Mouse (Mus musculus): ENCODE data around the gene Epas1.

Gene Epas1

DNA sequence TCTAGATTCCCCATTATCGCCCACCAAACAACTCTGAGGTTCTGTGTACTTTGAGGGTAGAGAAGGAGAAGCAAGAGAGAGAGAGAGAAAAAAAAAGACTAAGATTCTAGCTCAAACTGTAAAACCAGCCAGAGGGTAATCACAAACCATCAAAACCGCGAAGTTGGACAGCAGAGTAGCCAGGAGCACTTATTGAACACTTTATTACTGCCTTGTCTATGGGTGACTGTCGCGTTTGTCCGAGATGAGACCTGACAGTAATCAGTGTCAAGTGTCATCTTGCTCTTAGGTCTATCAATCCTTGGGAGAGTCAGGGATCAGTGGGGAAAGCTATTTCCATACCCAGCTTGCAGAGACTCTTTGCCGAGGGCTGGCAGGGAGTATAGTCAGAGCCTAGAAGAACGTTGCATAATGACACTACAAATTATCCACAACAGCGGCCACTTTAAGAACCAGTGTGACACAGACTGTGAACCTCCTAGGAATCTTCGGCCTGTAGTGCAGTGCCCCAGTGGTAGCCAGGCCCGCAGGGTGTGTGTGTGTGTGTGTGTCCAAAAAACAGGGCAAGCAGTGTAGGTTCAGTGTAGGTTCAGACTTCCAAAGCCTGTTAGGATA is 2.2 kb downstream of the Epas1 start:
- no peak for DNase-seq (ENCODE audit: low spot score)

DNA sequence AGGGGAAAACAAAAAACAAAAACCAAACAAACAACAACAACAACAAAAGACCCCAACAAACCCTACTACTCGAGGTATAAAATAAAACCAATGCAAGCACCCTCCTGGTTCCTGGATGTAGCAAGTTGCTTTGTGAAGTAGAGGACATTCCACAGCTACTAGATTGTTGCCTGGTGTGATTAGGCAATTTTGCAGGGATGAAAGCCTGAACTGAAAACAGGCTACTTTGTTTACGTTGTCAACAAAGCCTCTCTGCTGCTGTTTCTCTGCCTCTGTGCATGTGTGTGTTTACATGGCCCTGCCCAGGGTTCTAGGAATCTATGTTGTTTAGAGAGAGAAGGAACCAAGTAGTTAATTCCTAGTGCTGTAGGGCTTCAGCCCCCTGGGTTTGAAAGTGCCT is 4.1 kb downstream of the Epas1 start:
- no peak for DNase-seq (ENCODE audit: low spot score)

DNA sequence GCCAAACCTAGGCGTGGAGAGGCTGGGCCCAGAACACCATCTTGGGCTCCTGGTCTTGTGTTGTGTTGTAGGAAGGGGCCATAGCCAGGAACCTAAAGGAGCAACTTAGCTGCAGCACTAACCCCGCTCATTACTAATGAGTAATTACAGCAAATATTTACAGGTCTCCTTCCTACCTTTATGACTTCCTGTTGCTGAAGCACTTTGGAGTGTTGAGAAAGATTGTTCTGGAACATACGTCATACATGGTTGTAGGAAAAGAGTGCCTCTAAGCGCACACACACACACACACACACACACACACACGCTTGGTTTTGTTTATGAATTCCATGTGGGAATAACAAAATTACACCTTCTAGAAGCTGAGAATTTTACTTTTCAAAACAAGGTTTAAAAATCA is 8.4 kb downstream of the Epas1 start:
- DNase-seq (ENCODE audit: low spot score): no peak

DNA sequence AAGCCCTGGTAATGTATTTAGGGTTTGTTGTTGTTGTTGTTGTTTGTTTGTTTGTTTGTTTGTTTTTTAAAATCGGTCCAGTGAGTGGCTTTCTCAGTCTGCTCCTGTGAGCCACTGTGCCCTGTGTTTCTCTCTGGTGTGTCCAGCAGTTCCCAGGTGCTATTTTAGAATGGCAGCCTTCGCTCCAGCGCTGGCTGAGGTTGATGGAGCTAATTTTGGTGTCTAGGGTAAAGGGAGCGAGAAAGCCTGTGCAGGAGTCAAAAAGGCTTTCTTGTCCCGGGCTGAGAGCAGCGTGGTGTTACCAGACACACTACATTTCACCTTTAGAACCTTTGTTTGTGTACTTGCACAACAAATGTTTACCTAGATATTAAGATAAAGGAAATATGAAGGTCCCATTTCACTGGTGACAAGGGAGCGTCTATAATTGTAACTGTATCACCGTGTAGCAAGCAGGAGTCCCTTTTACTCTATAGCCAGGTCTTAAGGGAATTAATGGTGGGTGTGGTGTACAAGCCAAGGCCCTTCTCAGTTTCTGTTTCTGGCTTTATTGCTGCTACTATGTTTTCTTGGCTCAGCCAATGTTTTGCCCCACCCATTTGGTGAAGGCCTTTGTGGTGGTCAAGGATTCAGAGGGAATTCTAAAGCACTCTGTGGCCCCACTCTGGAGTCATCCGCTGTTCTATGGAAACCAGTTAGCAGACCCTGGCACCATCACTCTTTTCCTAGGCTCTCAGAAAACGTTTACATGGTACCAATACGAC is 9.2 kb downstream of the Epas1 start:
- no peak for DNase-seq (ENCODE audit: low spot score)

DNA sequence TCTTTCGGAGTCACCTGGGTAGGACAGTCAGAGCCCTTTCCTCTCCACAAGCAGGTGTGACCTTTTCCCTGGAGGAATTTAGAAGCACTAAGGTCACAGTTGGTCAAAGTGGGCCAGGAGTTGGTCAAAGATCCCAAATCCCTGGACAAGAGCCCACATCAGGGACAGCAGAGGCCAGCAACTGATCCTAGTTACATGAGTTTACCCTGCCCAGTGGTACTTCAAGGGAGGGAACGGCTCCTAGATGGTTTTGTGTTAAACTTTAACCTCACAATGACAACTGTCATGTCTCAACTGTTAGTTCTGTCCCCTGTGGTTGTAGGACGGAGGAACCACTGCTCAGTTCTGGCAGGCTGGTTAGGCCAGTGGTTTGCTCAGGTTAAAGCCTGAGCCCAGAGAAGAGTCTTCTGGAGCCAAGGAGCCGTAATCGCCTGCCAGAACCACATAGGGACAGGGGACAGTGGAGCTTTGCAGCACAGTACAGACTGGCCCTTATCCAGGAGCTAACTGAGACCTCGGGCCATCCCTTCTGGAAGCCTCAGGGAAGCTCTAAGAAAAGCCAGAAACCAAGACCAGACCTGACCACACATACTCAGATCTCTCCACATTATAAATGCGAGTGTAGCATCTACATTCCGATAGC is 12.4 kb downstream of the Epas1 start:
- DNase-seq (ENCODE audit: low spot score): no peak

DNA sequence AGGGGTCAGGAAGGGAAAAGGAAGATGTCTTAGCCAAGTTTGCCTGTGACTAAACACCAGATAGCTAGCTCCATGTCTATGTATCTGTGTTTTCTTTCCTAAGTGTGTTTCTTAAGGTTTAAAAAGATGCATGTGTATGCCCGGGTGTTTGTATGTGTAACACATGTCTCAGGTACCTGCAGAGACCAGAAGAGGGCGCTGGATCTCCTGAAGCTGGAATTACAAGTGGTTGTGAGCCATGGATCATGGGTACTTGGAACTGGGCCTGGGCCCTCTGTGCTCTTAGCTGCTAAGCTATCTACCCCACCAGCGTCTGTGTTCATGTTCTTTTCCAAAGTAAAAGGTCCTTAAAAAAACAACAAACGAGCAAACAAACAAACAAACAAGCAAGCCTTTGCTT is 12.9 kb downstream of the Epas1 start:
- no peak for DNase-seq (ENCODE audit: low spot score)

DNA sequence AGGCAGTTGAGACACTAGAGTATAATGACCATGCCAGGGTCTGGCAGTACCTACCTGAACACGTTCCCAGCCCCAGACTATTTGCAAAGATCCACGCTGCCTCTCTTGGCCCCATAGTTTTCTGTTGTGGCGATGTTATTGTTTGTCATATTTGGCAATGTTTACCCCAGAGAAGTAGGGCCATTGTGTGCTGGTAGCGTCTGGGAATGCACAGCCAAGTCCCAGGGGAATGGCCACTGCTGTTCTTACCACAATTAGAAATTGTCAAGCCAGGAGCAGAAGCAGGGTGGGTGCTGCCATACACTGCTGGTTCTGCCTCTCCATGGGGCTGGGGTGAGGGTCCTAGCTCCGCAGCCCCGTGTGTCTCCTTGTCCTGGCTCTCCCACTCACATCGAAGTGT is 15.1 kb downstream of the Epas1 start:
- DNase-seq (ENCODE audit: low spot score): no peak

DNA sequence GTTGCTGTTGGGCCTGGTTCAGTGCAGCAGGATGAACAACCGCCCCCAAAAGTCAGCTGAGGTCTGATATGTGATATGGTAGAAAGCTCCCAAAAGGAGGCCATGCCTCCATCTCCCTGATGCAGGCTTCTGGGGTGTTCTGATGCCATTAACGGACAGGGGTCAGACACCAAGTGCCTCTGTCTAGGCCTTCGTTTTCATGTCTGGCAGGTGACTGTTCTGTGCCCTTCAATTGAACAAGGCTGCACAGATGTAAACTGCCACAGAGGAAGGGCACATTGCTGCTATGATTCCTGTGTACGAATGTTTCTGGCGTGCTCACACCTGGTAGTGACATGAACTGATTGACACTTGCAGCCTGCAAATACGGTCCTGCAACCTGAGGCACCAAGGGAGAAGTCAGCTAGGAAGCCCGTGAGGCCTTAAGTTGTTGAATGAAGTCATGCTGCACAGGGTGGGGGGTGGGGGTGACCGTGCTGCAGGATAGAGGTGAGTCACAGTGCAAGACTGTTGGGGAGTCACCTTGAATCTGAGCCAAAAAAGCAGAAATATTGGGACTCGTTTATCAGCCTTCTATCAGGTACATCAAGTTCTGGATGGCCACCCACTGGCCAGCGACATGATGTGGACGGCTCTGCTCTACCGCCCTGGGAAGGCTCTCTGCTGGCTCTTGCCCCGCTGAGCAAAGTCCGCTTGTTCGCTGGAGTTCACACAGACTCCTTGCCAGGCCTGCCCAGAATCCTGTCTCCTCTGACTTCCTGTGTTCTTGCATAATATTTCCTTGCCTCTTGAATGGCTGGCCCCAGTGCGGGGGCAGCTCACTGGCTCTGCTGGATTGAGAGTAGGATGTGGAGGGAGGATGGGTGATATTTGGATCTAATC is 16.1 kb downstream of the Epas1 start:
- peak; percentile 74 for DNase-seq (ENCODE audit: low spot score)

DNA sequence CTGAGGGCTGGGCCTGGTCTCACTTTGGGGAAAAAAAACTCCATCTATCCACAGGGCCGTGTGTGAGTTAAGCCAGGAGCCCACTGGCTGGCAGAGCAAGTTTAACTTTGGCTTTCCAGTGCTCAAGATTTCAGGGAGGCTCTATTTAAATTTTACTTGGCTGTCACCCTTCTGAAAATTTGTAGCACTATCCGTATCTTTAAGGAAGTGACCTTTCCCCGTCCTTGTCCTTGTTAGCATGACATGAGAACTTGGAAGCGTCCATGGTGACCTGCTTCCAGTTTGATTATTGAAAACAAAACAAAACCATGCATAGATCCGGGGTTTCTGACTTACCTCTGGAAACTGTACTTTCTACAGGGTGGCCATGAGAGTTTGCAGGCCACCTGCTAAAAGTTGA is 17.3 kb downstream of the Epas1 start:
- no peak for DNase-seq (ENCODE audit: low spot score)

DNA sequence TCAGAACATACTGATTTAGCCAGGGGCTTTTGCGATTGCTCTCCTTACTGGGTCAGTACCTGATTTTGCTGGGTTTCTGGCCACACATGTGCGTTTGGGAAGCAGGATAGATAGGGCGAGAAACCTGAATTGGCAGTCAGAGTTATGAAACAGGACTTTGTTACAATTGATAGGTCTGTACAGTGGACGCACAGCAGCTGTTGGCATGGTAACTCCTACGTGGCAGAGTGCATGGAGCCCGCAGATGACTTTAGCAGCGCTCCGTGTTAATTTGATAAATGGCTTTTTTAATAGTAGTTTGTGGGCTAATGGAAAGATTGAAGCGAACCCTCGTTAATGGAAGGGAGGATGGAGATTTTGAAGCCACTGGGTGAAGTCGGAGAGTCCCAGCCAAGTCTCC is 18.5 kb downstream of the Epas1 start:
- DNase-seq (ENCODE audit: low spot score): no peak

DNA sequence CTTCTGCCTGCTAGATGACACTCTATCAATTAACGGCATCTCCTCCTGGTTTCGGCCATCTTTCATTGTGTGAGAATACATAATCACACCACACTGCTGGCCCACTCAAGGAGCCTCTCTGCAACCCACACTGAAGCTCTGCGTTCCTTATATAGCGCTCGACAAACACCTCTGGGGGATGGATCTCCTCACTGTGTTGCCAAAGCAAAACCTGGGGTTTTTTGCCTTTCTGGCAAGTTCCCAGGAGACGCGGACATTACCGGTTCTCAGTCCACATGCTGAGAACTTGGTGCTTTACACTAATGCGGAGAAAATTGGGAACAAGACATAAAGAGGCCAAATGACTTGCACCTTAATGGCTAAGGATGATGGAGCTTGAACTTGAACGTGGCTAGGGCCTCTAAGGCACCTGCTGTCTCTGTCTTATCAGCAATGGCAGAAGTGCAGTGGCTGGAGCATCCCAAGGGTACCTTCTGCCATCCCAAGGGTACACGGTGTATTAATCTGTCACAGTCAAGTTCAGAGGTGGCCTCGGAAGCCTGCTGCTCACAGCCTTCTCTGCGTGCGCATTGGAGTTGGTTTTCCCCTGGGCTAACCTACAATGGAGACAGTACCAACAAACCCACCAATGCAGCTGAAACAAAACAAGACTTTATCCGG is 19.6 kb downstream of the Epas1 start:
- DNase-seq (ENCODE audit: low spot score): no peak

DNA sequence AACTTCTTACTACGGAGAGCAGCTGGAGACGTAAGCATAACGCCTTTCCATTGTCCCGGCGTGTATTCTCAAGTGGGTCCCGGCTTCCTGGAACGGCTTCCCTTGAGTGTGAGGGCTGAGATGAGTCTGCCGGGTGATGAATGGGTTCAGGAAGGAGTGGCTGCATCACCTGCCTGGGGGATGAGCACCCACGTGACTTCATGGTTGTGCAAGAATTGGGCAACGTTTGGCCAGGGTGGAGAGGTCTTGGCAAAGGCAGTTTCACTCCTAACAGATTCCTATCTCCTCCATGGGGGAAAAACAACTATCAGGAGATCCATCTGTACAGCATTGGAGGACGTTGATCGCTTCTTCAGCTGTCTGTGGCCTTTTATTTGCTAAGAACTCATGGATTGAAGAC is 23.0 kb downstream of the Epas1 start:
- DNase-seq (ENCODE audit: low spot score): no peak

DNA sequence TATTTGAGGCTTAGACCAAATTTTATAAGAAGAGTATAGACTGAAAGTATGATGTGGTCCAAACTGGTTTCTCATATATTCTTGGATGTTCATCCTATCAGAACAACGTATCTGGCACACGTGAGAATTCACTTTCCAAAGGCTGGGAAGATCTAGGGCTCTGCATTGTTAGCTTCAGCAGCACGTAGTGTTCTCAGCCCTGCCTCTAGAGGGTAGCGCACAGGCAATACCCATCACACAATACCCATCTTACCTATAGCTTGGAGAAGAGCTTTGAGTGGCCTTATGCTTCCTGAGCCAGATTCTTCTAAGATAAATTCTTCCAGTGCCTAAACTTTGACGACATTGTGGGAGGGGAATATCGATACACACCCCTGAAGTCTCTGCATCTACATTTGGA is 24.6 kb downstream of the Epas1 start:
- DNase-seq (ENCODE audit: low spot score): no peak

DNA sequence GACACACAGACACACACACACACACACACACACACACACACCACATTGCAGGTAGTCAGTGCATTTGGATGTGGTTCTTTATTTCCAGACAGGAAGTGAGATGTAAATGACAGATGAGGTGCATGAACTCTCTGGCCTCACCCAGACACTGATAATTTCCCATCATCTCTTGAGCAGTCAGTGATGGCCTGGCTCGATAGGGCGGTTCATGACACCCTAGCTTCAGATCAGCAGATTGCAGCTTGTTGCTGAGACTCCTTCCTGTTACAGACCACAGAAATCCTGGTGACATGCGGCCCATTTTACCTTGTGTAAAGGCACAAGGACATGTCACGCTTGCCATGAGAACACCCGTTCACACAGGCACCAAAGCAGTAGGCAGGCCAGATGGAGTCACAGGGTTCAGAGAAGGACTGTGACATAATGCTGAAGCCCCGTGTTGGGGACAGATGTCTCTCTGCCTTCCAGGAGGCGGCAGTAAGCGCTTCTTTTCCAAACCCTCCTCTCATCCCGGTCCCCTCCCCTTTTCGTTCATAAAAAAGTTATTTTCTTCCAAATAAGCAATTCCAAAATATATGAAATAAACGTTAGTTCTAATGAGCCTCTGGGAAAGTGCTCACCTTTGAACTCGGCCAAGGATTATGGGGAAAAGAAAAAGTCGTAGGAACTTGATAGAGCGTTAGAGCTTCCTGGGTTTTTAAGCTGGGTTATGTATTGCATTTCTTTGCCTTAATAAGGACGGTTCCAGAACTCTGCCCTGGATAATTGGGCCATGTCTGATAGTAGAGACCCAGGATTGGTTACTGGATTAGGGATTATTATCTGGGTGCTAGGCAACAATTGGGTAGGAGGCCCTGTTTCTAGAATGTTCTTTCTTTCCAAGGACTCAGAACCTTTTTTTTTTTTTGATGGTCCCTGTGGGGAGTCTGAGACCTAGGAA is 26.0 kb downstream of the Epas1 start:
- DNase-seq (ENCODE audit: low spot score): no peak

DNA sequence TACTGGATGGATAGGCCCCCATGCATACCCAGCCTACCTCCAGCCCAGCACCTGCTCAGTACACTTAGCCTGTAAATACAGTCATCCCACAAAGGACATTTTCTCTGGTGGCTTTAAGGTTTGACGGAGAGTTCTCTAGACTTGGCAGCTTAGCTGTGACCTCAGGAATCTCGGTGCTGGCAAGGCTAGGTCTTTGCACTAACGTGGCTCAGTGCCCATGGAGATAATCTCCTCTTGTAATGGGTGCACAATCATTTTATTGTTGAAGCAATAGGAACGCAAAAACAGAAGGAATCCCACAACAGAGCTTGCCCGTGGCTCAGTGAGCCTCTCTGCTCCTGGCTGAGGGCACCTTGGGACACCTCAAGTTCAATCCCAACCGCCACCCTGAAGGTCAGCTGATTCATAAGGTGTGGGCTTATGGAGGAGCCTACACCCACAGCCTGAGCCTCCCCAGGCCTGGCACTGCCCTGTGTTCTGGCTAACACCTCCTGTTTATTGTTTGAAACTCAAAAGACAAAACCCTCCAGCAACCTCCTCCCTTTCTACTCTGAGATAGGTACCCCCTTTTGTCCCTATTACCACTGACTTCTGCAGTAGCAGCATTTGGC is 27.3 kb downstream of the Epas1 start:
- DNase-seq (ENCODE audit: low spot score): no peak

DNA sequence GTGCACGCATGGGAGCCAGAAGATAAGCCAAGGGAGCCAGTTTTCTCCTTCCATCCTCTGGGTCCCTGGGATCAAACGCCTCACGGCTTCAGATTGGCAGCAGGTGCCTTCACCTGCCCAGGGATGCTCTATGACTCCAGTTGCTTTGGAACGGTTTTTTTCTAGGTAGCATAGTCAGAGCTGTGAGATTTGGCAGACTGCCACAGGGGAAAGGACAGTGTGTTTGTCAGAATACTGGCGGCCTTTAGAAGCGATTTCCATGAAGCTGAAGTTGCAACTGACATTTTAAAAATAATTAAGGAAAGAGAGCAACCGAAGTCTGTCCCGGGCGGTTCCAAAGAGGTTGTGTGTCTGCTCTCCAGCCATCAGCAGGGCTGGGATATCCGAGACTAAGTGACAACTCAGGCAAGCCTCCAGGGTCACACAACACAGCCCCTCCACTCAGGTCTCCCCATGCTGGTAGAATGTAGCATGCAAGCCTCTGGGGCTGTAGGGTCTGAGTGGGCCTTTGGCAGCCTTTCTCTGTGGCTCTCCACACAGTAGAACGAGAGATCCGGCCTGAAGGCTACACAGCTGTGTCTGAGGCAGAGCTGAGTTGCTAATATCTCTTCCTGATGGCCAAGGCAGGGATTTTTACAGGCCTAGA is 28.4 kb downstream of the Epas1 start:
- peak; percentile 66 for DNase-seq (ENCODE audit: low spot score)

DNA sequence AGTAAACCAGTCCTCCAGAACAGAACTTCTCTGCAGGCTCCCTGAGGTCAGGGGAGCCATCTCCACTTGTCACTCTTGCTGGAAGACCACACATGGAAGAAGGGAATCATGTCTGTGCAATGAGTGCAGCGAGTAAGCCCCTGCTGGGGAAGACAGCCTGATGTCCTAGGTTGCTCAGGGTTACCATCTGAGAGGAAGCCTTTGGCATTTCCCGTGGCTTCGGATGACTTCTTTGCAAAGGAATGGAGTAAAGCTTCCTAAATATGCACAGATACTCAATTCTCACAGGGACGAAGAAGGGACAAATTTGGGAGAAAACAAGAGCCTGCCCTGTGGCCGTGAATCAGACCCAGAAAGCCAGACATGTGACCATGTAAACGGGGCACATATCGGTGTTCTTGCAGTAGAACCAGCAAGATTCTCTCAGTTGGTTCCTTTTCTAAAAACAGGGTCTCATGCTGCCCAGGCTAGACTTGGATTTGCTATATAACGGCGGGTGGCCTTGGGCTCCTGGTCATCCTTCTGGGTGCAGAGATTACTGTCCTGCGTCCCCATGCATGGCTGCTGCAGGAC is 31.0 kb downstream of the Epas1 start:
- no peak for DNase-seq (ENCODE audit: low spot score)

DNA sequence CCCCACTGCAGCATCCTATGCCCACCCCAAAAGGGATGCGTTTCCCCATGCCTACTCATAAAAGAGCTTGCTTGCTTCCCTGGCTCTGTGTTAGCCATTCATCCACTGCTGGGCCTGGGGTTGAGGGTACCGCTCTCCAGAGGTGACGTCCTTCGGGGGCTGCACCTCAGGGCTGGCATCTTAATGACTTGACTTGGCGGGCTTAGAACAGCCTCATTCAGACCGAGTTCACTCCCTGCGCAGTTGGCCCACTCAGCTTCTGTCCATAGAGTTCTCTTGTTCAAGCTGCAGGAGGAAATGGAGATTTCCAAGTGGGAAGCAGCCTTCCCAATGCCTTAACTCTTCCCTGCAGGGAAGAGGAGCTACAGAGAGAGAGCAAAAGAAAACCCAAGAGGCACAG is 32.1 kb downstream of the Epas1 start:
- DNase-seq (ENCODE audit: low spot score): no peak

DNA sequence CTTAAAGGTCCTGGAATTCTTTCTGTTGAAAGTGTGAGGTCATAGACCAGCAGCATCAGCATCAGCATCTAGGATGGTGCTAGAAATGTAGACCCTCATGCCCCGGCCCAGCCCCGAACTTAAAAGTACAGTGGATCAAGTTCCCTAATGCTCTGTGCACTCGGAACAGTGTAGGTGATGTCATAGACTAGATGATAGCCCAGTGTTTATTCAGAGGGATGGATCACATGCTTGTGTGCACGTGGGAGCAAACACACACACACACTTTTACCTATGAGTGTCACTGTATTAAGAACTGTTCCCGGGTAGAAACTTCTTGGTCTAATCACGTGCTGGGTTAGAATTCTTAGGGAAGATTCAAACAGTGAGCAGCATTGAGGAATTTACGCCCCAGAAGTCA is 33.0 kb downstream of the Epas1 start:
- DNase-seq (ENCODE audit: low spot score): no peak

DNA sequence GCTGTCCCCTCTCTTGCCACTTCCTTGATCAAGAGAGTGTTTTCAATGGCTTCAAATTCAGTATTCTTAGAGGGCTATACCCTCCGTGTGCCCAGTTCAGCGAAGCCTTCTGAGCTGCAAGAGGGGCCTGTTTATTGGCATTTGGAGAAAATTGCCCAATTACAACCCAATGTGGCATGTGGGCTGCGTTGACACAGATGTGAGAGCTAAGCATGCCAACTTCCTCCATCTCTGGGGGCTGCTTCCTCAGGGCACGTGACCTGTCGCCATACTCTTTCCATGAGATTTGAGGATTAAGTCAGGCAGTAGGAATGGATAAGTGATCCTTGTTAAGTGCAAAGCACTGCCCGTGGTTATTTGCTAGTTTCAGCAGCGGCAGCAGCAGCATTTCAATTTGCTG is 34.3 kb downstream of the Epas1 start:
- DNase-seq (ENCODE audit: low spot score): no peak

All from testis, postnatal 10 days (tissue).